Mouse (Mus musculus) testis, adult 2 months (tissue): ENCODE measurements at regions not wholly inside any gene's neighbourhood (a gene's known extent, or its start where the extent isn't known, plus 50 kb on each side); places are given as distances from the start of the nearest gene placed in this dataset.

Experiments used
- H3K27ac ChIP-seq: fragments of 200-500 bp; 2 replicates; pipeline ENCODE4 v1.5.1; 2012; ENCODE audit warnings: low read depth, low read length; ENCODE audit not compliant: control insufficient read depth, insufficient read depth
- H3K27me3 ChIP-seq: fragments of 200-500 bp; 2 replicates; pipeline ENCODE4 v1.6.1; 2012; ENCODE audit warnings: mild to moderate bottlenecking, low read length, moderate library complexity; ENCODE audit not compliant: control insufficient read depth, insufficient read depth
- H3K36me3 ChIP-seq: fragments of 200-500 bp; 2 replicates; pipeline ENCODE4 v1.6.1; 2012; ENCODE audit warnings: mild to moderate bottlenecking, low read length; ENCODE audit not compliant: control insufficient read depth, insufficient read depth
- H3K4me1 ChIP-seq: fragments of 200-500 bp; 2 replicates; pipeline ENCODE4 v1.6.1; 2012; ENCODE audit warnings: low read length; ENCODE audit not compliant: control insufficient read depth, insufficient read depth
- H3K4me3 ChIP-seq: fragments of 200-500 bp; 2 replicates; pipeline ENCODE4 v1.5.1; 2012; ENCODE audit warnings: low read depth, mild to moderate bottlenecking, low read length, moderate library complexity, mixed read lengths; ENCODE audit not compliant: control insufficient read depth
- CTCF ChIP-seq: fragments of 200-500 bp; IDR thresholded peaks from 2 replicates; pipeline ENCODE4 v1.5.1; 2012; ENCODE audit warnings: low read depth, mild to moderate bottlenecking, inconsistent platforms, low read length, moderate library complexity; ENCODE audit not compliant: control insufficient read depth, insufficient read depth, insufficient replicate concordance
- POLR2A ChIP-seq: fragments of 200-500 bp; IDR thresholded peaks from 2 replicates; pipeline ENCODE4 v1.6.1; 2012; ENCODE audit warnings: low read depth, mild to moderate bottlenecking, inconsistent platforms, low read length, moderate library complexity; ENCODE audit not compliant: control insufficient read depth

DNA sequence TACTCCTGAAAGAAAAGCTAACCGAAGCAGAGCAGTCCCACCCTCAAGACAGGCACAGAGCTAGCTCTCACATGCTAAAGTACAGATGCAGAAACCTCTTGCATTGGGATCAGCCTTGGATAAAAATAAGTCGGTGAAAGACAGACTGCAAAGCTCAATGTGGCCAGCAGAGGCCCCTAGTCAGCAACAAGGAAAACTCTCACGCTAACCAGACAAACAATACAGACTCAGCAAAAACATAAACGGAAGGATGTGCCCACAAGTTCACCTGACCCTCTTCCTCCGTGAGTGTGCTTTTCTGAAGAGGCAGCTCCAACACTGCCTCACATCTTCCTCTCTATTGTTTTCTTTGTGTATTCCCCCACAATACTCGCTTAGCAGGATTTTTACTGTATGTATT lies 77.8 kb downstream of the Rpia start:
- Histone ChIP-seq H3K36me3 (no peaks in the 10 kb centered on the region), H3K27me3 (no peaks in the 10 kb centered on the region), H3K4me3 (no peak overlapping the region), H3K27ac (no peak overlapping the region), H3K4me1 (peaks cover 7% of the 10 kb centered on the region)
- TF ChIP-seq CTCF: peak; percentile 20; the same call in 1 of the 2 replicates
- no peak for TF ChIP-seq POLR2A

DNA sequence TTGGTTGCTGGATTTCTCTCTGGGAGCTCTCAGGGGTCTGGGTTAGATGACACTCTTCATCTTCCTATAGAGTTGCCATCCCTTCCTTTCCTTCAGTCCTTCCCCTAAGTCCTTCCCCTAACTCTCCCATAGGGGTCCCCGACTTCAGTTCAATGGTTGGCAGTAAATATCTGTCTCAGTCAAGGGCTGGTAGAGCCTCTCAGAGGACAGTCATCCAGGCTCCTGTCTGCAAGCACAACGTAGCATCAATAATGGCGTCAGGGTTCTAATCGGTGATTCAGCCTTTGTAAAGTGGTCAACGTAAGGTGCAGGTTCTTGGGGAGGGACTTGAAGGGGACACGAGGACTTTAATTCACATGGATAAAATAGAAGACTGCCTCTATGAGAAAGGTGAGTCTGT lies 78.4 kb downstream of the Rpia start:
- Histone ChIP-seq H3K4me3 (no peak overlapping the region), H3K4me1 (peaks cover 7% of the 10 kb centered on the region), H3K27me3 (no peaks in the 10 kb centered on the region), H3K36me3 (no peaks in the 10 kb centered on the region), H3K27ac (no peak overlapping the region)
- no peak for TF ChIP-seq CTCF
- no peak for TF ChIP-seq POLR2A

DNA sequence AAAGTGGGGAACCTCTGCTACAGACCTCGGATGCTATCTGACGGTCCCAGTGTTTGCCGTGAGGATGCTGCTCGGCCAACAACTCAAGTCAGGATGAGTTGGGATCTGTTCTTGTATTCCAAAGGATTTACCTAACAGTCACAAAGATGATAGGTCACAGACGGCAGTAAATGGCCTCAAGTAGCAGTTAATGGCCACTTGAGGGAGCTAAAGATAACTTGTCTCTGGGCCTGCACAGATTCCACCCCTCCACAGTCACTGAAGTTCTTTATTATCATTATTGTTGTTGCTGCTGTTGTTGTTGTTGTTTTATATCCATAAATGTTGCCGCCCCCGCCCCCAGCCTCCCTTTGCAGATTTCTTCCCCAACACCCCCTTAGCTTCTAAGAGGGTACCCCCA lies 78.9 kb downstream of the Rpia start:
- H3K27ac ChIP-seq: no peak overlapping the region
- TF ChIP-seq POLR2A (no peak), CTCF (no peak)
- no peaks in the 10 kb centered on the region for H3K27me3 ChIP-seq
- H3K4me1 ChIP-seq: peaks cover 7% of the 10 kb centered on the region
- H3K36me3 ChIP-seq: no peaks in the 10 kb centered on the region
- no peak overlapping the region for H3K4me3 ChIP-seq

DNA sequence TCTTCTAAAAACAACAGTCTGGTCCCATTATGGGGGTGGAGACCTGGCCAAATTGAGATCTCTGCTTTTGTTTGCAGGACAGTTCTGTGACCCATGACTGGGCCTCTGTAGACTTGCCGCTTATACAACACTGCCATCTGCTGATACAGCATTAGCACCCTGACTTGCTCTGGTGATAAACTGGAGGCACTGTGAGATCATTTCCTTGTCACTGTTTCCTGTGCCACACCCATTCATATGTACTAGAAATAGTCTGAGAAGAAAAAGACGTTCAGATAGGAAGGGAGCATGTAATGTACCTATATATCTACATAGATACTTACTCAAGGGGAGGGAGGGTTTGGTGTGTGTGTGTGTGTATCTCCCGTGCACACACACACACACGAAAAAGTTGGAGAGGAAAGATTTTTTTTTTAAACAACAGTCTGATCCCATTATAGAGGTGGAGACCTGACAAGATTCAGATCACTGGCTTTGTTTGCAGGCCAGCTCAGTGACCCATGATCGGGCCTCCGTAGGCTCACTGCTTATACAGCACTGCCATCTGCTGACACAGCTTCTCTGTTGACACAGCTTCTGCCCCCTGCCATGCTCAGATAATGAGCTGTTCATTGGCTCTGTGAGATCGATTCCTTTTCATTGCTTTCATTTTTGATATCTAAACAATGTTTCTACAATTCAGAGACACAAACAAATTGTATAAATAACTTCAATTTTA lies 82.5 kb downstream of the Rpia start:
- TF ChIP-seq CTCF (peak; percentile 31; the same call in 1 of the 2 replicates), POLR2A (no peak)
- H3K27ac ChIP-seq: no peak overlapping the region
- peaks cover 2% of the 10 kb centered on the region; the same call in 1 of the 2 replicates for H3K4me1 ChIP-seq
- H3K4me3 ChIP-seq: no peak overlapping the region
- no peaks in the 10 kb centered on the region for H3K27me3 ChIP-seq
- H3K36me3 ChIP-seq: no peaks in the 10 kb centered on the region

DNA sequence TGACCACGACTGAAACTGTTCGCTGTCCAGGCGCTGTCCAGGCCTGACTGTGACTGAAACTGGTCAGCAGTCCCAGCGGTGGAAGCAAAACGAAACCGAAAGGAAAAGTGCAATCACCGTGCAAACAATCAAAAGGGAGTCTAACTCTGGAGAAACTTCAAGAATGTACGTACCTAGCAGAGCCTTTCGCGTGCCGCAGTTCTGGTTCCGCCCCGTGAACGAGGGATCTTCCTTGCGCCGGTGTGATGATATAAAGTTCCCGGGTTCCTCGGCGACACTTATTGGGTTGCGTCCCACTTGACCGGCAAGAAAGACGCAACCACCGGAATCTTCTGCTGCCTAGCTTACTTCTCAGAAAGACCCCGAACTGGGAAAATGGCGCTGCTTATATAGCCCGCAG lies 96.4 kb downstream of the Rpia start:
- Histone ChIP-seq H3K27ac (no peak overlapping the region), H3K36me3 (no peaks in the 10 kb centered on the region), H3K4me1 (no peaks in the 10 kb centered on the region), H3K4me3 (no peak overlapping the region), H3K27me3 (no peaks in the 10 kb centered on the region)
- TF ChIP-seq POLR2A: no peak
- no peak for TF ChIP-seq CTCF
